Mouse (Mus musculus) myocyte (in vitro differentiated cells): ENCODE measurements around the gene Mycl.

Experiments
- CEBPB ChIP-seq: IDR thresholded peaks from 2 replicates; pipeline ENCODE4 v1.6.1; 2011; ENCODE audit warnings: mild to moderate bottlenecking, moderate library complexity; ENCODE audit not compliant: poor library complexity, insufficient read depth, severe bottlenecking
- E2F4 ChIP-seq: IDR thresholded peaks from one replicate; pipeline ENCODE4 v1.6.1; 2011; ENCODE audit warnings: mild to moderate bottlenecking, control low read depth, moderate library complexity; ENCODE audit not compliant: insufficient read depth
- MAX ChIP-seq: IDR thresholded peaks from one replicate; pipeline ENCODE4 v1.6.1; 2011; ENCODE audit warnings: low read depth, mild to moderate bottlenecking, control low read depth
- MYOD1 ChIP-seq, 3 experiments: IDR thresholded peaks; one replicate each; pipeline ENCODE4 v1.6.1; 2011; ENCODE audit warnings: control low read depth in 2 of 3, low read depth in 2 of 3, mild to moderate bottlenecking in 2 of 3, moderate library complexity in 1 of 3; ENCODE audit not compliant: insufficient read length in 2 of 3, control insufficient read depth in 1 of 3
- MYOG ChIP-seq, 3 experiments: IDR thresholded peaks; one replicate each; pipeline ENCODE4 v1.6.1; 2011; ENCODE audit warnings: control low read depth in 2 of 3, low read depth in 2 of 3, mild to moderate bottlenecking in 2 of 3; ENCODE audit not compliant: insufficient read length in 2 of 3, control insufficient read depth in 1 of 3, insufficient read depth in 1 of 3
- POLR2A ChIP-seq: IDR thresholded peaks from one replicate; pipeline ENCODE4 v1.6.1; 2011; ENCODE audit warnings: low read depth, mild to moderate bottlenecking, control low read depth, moderate library complexity; ENCODE audit not compliant: insufficient read length
- POLR2AphosphoS2 ChIP-seq: IDR thresholded peaks from one replicate; pipeline ENCODE4 v1.6.1; 2011; ENCODE audit warnings: low read depth, control low read depth; ENCODE audit not compliant: insufficient read length
- SRF ChIP-seq: IDR thresholded peaks from one replicate; pipeline ENCODE4 v1.6.1; 2011; ENCODE audit warnings: low read depth; ENCODE audit not compliant: control insufficient read depth, insufficient read length
- TCF12 ChIP-seq: IDR thresholded peaks from one replicate; pipeline ENCODE4 v1.6.1; 2011; ENCODE audit warnings: mild to moderate bottlenecking, control low read depth; ENCODE audit not compliant: poor library complexity, insufficient read depth, severe bottlenecking
- TCF3 ChIP-seq: IDR thresholded peaks from one replicate; pipeline ENCODE4 v1.6.1; 2011; ENCODE audit warnings: low read depth, control low read depth; ENCODE audit not compliant: insufficient read length
- USF1 ChIP-seq: IDR thresholded peaks from one replicate; pipeline ENCODE4 v1.6.1; 2011; ENCODE audit warnings: low read depth, mild to moderate bottlenecking, control low read depth, moderate library complexity

GRCm38 (mm10) chr4:122985110-122985509 lies 10.3 kb upstream of the Mycl start:
- TF ChIP-seq POLR2A = no peak
- TF ChIP-seq E2F4 = no peak
- no peak for TF ChIP-seq POLR2AphosphoS2
- TF ChIP-seq TCF12 = no peak
- TF ChIP-seq SRF = no peak
- no peak for TF ChIP-seq USF1
- TF ChIP-seq MAX = no peak
- TF ChIP-seq CEBPB = no peak
- no peak for TF ChIP-seq MYOD1 (IDR thresholded peaks at IDR 0.05; ENCODE audit: control insufficient read depth in 1 of 3, insufficient read length in 2 of 3, low read depth in 2 of 3)
- TF ChIP-seq TCF3 = no peak
- TF ChIP-seq MYOG (IDR thresholded peaks at IDR 0.05; ENCODE audit: control insufficient read depth in 1 of 3, insufficient read depth in 1 of 3, insufficient read length in 2 of 3, low read depth in 2 of 3) = peak in 1 of 3 experiments; percentile 17
